Mouse (Mus musculus): ENCODE results near the gene Hist1h1b. TPM values are rescaled to one million over a fixed set of nuclear protein-coding genes. Genes with fewer than 3 reads are reported as not detected.
A peak's percentile ranks its signal among the peaks of the same experiment; 100 is the strongest.
"Not testable (repeated sequence)": the region's sequence is repeated elsewhere in the genome, so short reads cannot be mapped to it uniquely, and the experiment has no call there.

The Hist1h1b gene
- polyA plus RNA-seq, 1 experiment from 2014 or later, result 23.4 TPM

DNA sequence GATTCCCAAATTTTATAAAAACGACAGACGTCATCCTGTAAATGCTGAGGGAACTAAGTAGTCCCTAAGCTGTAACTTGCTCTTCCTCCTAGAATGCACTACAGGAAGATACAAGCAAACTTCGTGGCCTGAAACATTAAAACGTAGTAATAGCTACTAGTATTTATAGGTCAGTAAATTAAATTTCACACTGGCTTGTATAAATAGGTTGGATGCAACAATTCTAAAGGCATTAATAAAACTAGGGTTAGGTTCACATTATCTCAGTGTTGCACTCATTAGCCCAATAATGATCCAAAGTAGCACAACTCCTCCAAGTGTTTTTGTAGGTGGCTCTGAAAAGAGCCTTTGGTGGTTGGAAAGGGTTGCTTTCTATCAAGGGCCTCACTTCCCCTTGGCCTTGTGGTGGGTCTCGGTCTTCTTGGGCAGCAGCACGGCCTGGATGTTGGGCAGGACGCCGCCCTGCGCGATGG, 27.3 kb downstream of the Hist1h1b start:
- Histone ChIP-seq H3K4me2 (ENCODE audit: low read depth, low read length) (peak overlapping the region; percentile 70), H3K9me3 (ENCODE audit: control insufficient read depth, low read length) (no peaks in the 10 kb centered on the region), H3K36me3 (ENCODE audit: control insufficient read depth, insufficient read depth, low read length) (no peaks in the 10 kb centered on the region), H3K27ac (ENCODE audit: low read length) (peak overlapping the region; percentile 94), H3K9ac (ENCODE audit: low read length) (peak overlapping the region; percentile 70), H3K27me3 (ENCODE audit: control insufficient read depth, insufficient read depth, low read depth, low read length) (no peaks in the 10 kb centered on the region), H3K4me1 (replicated peaks; ENCODE audit: control insufficient read depth, insufficient read depth, low read length) (peaks cover 8% of the 10 kb centered on the region; the same call in 1 of the 2 replicates), H3K4me3 (ENCODE audit: low read length) (peak overlapping the region; percentile 50)
- no peak for ATAC-seq (ENCODE audit: low read depth)
- WGBS, result 2% methylated on average over 7 of the region's 10 CpGs

DNA sequence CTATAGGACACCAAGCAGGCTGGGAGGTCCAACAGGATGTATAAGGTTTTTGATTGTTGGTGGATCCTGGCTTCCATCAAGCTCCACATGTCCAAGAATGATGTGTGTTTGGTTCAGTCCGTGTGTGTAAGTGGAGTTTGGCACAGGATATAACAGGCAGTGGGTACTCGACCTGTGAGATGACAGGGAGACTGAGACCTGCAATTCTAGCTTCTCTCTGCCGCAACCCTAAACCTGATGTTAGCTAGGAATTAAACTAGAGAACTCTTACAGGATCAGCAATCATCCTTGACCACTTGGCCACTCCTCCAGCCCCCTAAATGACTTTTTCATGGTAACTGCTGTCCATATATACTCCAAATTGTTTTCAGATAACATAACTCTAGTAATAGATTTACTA, 28.1 kb downstream of the Hist1h1b start:
- Histone ChIP-seq H3K4me1 (replicated peaks; ENCODE audit: control insufficient read depth, insufficient read depth, low read length) (peaks cover 11% of the 10 kb centered on the region), H3K4me3 (ENCODE audit: low read length) (no peak overlapping the region), H3K27me3 (ENCODE audit: control insufficient read depth, insufficient read depth, low read depth, low read length) (no peaks in the 10 kb centered on the region), H3K9me3 (ENCODE audit: control insufficient read depth, low read length) (no peaks in the 10 kb centered on the region), H3K27ac (ENCODE audit: low read length) (peak overlapping the region; percentile 78), H3K9ac (ENCODE audit: low read length) (0 out of 2 replicates have a peak overlapping the region, but pooled peaks have one; percentile 13), H3K36me3 (ENCODE audit: control insufficient read depth, insufficient read depth, low read length) (no peaks in the 10 kb centered on the region), H3K4me2 (ENCODE audit: low read depth, low read length) (peak overlapping the region; percentile 70)
- ATAC-seq (ENCODE audit: low read depth), result no peak
- WGBS, result 15% methylated on average over 3 of the region's 3 CpGs

DNA sequence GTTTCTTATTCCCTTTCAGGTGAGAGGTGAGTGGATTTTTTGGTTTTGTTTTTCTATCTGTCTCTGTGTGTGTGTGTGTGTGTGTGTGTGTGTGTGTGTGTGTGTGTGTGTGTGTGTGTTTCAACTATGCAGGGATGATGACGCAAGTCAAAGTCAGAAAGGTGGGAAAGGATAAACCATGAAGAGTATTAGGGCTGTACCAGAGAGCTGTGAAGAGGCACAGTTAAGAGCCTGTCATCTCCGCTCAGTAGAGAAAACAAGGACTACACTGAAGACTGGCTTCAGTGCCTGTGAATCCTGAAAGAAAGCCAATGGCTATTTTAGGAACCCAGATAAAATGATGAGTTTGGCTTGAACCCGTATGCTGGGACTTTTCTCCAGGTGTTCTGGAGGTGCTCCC, 28.6 kb downstream of the Hist1h1b start:
- H3K27ac ChIP-seq (ENCODE audit: low read length), result peak overlapping the region; percentile 78
- no peak overlapping the region for H3K4me3 ChIP-seq (ENCODE audit: low read length)
- 60% methylated on average over 3 of the region's 3 CpGs for WGBS
- H3K36me3 ChIP-seq (ENCODE audit: control insufficient read depth, insufficient read depth, low read length), result no peaks in the 10 kb centered on the region
- no peak overlapping the region for H3K9ac ChIP-seq (ENCODE audit: low read length)
- no peak for ATAC-seq (ENCODE audit: low read depth)
- H3K4me1 ChIP-seq (replicated peaks; ENCODE audit: control insufficient read depth, insufficient read depth, low read length), result peaks cover 12% of the 10 kb centered on the region
- no peak overlapping the region for H3K4me2 ChIP-seq (ENCODE audit: low read depth, low read length)
- no peaks in the 10 kb centered on the region for H3K9me3 ChIP-seq (ENCODE audit: control insufficient read depth, low read length)
- H3K27me3 ChIP-seq (ENCODE audit: control insufficient read depth, insufficient read depth, low read depth, low read length), result no peaks in the 10 kb centered on the region

DNA sequence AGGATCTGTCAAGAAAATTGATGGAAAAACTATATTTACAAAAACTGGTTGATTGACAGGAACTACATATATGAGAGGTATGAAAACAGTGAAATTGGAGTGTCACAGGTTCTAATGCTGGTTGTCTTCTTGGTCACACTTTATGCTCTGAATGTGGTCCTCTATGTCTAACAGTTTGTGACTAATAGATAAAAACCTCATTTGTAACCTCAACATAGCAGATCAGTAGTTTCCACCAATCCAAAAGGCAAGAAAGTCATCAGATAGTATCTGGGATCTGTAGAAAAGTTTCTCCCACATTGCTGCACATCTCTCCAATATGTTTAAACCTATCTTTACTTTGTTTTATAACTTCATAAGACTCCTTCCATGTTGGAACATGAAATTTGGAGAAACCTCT, 29.0 kb downstream of the Hist1h1b start:
- no peak overlapping the region for H3K4me3 ChIP-seq (ENCODE audit: low read length)
- peaks cover 12% of the 10 kb centered on the region for H3K4me1 ChIP-seq (replicated peaks; ENCODE audit: control insufficient read depth, insufficient read depth, low read length)
- no peak overlapping the region for H3K9ac ChIP-seq (ENCODE audit: low read length)
- ATAC-seq (ENCODE audit: low read depth), result no peak
- no peaks in the 10 kb centered on the region for H3K9me3 ChIP-seq (ENCODE audit: control insufficient read depth, low read length)
- no peaks in the 10 kb centered on the region for H3K27me3 ChIP-seq (ENCODE audit: control insufficient read depth, insufficient read depth, low read depth, low read length)
- no peak overlapping the region; the same call in 1 of the 2 replicates for H3K27ac ChIP-seq (ENCODE audit: low read length)
- H3K4me2 ChIP-seq (ENCODE audit: low read depth, low read length), result no peak overlapping the region
- H3K36me3 ChIP-seq (ENCODE audit: control insufficient read depth, insufficient read depth, low read length), result no peaks in the 10 kb centered on the region

DNA sequence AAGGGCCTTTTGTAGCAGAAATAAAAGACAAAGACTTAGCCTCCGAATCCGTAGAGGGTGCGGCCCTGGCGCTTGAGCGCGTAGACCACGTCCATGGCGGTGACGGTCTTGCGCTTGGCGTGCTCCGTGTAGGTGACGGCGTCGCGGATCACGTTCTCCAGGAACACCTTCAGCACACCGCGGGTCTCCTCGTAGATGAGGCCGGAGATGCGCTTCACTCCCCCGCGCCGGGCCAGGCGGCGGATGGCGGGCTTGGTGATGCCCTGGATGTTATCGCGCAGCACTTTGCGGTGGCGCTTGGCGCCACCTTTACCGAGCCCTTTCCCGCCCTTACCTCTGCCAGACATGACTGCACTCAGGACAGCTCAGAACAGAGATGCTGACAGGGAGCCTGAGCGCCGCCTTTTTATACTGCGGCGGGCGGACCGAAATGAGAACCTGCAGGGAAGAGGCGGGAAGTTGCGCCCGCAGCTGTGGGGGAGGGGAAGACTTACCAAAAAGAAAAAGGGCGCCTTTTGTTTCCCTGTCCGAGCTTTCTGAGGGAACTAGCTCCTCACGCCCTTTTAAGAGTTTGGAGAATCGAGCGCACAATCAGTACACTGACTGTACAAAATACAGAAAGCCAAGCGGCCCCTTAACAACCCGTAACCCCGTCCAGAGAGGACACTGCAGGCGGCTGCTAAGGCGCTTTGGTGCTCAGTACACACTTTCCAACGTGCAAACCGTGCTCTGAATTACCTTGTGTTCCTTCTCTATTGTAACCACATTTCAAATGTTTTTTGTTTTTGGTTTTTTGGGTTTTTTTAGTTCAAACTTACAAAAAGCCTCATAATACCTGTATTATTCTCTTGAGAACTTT, 30.0 kb downstream of the Hist1h1b start, which contains the start of gene Hist1h4k:
Hist1h4k (minus strand) TSS at position 347 of the 859 bp plus-strand sequence.
- not testable (repeated sequence) for H3K27me3 ChIP-seq (ENCODE audit: control insufficient read depth, insufficient read depth, low read depth, low read length); H3K36me3 ChIP-seq (ENCODE audit: control insufficient read depth, insufficient read depth, low read length); H3K9me3 ChIP-seq (ENCODE audit: control insufficient read depth, low read length)
- Histone ChIP-seq H3K27ac (ENCODE audit: low read length) (peak within 1 kb of the TSS; percentile 97), H3K4me2 (ENCODE audit: low read depth, low read length) (peak within 1 kb of the TSS; percentile 61), H3K4me1 (replicated peaks; ENCODE audit: control insufficient read depth, insufficient read depth, low read length) (peaks cover 12% of the 10 kb centered on the region), H3K9ac (ENCODE audit: low read length) (peak within 1 kb of the TSS; percentile 74), H3K4me3 (ENCODE audit: low read length) (peak within 1 kb of the TSS; percentile 61)
- ATAC-seq (ENCODE audit: low read depth), result peak; percentile 83
- under 1% methylated on average over 41 of the region's 56 CpGs for WGBS

DNA sequence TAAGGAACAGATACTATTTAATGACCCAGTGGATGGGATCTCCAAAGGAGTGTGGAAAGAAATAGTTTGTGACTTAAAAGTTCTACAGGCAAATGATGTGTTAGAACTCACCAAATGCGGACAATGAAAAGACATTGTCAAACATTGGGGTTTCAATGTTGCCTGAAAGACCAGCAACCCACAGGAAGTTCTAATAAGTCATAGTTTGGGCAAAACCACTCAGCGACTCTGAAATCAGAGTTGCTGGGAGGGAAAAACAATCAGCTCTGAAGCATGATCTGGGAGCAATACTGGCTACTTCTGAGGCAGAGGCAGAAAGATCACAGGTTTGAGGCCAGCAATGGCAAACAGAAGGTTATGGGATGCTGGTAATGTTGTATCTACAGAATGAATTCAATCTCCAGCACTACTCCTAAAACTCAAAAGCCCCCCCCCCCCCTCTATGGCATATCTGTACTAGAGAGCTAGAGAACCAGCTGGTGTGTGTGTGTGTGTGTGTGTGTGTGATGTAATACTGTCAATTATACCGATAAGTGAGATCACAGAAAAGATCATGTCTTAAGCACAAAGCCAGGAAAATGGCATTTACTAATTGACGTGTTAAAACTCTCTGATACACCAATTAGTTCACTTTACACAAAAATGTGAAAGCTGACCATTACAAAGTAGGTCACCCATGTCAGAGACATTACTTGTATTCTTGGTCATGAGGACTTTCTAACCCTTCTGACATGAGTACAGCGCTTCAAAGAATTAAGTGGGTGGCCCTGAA, 30.9 kb downstream of the Hist1h1b start:
- peaks cover 10% of the 10 kb centered on the region for H3K4me1 ChIP-seq (replicated peaks; ENCODE audit: control insufficient read depth, insufficient read depth, low read length)
- peak overlapping the region; percentile 71 for H3K27ac ChIP-seq (ENCODE audit: low read length)
- H3K9ac ChIP-seq (ENCODE audit: low read length), result peak overlapping the region; percentile 74
- no peaks in the 10 kb centered on the region for H3K36me3 ChIP-seq (ENCODE audit: control insufficient read depth, insufficient read depth, low read length)
- H3K4me2 ChIP-seq (ENCODE audit: low read depth, low read length), result peak overlapping the region; percentile 61
- no peaks in the 10 kb centered on the region for H3K27me3 ChIP-seq (ENCODE audit: control insufficient read depth, insufficient read depth, low read depth, low read length)
- H3K9me3 ChIP-seq (ENCODE audit: control insufficient read depth, low read length), result no peaks in the 10 kb centered on the region
- 2% methylated on average over 5 of the region's 5 CpGs for WGBS
- peak overlapping the region; percentile 61 for H3K4me3 ChIP-seq (ENCODE audit: low read length)
- no peak for ATAC-seq (ENCODE audit: low read depth)

DNA sequence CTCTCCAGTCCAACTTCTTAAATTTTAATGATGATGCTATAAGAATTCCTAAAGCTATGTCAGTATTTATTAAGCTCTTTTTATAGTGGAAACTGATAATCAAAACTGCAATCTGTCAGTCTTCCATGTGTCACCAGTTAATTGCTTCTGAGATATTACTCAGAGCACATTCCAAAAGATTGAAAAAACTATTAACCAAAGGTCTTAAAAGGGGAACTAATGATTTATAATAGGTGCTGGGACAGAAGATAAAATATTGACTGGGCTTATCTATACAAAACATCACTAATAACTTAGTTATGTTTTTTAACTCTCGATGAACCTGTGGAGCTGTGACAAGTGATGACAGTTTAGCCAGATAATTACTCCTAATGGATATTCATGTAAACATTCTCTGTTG, 35.4 kb downstream of the Hist1h1b start:
- Histone ChIP-seq H3K4me3 (ENCODE audit: low read length) (no peak overlapping the region), H3K4me1 (replicated peaks; ENCODE audit: control insufficient read depth, insufficient read depth, low read length) (peaks cover 6% of the 10 kb centered on the region), H3K4me2 (ENCODE audit: low read depth, low read length) (no peak overlapping the region), H3K27me3 (ENCODE audit: control insufficient read depth, insufficient read depth, low read depth, low read length) (no peaks in the 10 kb centered on the region), H3K36me3 (ENCODE audit: control insufficient read depth, insufficient read depth, low read length) (no peaks in the 10 kb centered on the region), H3K9me3 (ENCODE audit: control insufficient read depth, low read length) (no peaks in the 10 kb centered on the region), H3K27ac (ENCODE audit: low read length) (no peak overlapping the region), H3K9ac (ENCODE audit: low read length) (no peak overlapping the region)
- ATAC-seq (ENCODE audit: low read depth), result no peak
- 39% methylated on average over 1 of the region's 1 CpGs for WGBS

DNA sequence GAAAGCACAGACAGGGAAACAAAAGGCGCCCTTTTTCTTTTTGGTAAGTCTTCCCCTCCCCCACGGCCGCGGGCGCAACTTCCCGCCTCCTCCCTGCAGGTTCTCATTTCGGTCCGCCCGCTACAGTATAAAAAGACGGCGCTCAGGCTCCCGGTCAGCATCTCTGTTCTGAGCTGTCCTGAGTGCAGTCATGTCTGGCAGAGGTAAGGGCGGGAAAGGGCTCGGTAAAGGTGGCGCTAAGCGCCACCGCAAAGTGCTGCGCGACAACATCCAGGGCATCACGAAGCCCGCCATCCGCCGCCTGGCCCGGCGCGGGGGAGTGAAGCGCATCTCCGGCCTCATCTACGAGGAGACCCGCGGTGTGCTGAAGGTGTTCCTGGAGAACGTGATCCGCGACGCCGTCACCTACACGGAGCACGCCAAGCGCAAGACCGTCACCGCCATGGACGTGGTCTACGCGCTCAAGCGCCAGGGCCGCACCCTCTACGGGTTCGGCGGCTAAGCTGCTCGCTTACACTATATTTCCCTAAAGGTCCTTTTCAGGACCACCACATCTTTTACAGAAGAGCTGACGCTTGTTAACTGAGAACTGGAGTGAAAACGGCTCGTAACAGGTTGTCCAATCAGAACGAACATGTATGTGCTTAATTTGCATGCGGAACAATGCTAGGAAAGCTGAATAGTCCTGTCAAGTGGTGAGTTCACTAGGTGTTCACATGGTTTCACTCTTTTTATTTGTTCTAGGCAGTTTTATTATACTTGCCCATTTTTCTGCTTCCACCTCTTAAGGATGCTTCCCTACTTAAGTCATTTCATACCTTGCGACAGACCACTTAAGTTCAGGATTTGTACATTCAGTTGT, 45.3 kb downstream of the Hist1h1b start, which contains the start of gene Hist1h4j:
Hist1h4j (plus strand) TSS at position 159 of the 862 bp plus-strand sequence.
- peak within 1 kb of the TSS; percentile 68 for H3K9ac ChIP-seq (ENCODE audit: low read length)
- peak within 1 kb of the TSS; percentile 50 for H3K4me3 ChIP-seq (ENCODE audit: low read length)
- under 1% methylated on average over 40 of the region's 56 CpGs for WGBS
- H3K4me2 ChIP-seq (ENCODE audit: low read depth, low read length), result peak within 1 kb of the TSS; percentile 70
- not testable (repeated sequence) for H3K9me3 ChIP-seq (ENCODE audit: control insufficient read depth, low read length); H3K27me3 ChIP-seq (ENCODE audit: control insufficient read depth, insufficient read depth, low read depth, low read length); H3K4me1 ChIP-seq (replicated peaks; ENCODE audit: control insufficient read depth, insufficient read depth, low read length); H3K36me3 ChIP-seq (ENCODE audit: control insufficient read depth, insufficient read depth, low read length)
- ATAC-seq (ENCODE audit: low read depth), result peak; percentile 93
- H3K27ac ChIP-seq (ENCODE audit: low read length), result peak within 1 kb of the TSS; percentile 93

All from lung, embryonic 16.5 days (tissue).